Mouse (Mus musculus) gonadal fat pad, adult 2 months (tissue): Measurements from ENCODE around the gene Olfr820. TPM values are rescaled to one million over a fixed set of nuclear protein-coding genes. Genes with fewer than 3 reads are reported as not detected.
"Not testable (repeated sequence)": the region's sequence is repeated elsewhere in the genome, so short reads cannot be mapped to it uniquely, and the experiment has no call there.

ENCODE experiments used
- DNase-seq: peaks from one replicate; pipeline ENCODE4 v3.0.0-alpha.2; 2012; ENCODE audit warnings: low read depth
- polyA plus RNA-seq: library from polyadenylated mRNA; depleted of rRNA; stranded (reverse); fragments of >200 nt; gene quantifications from 2 replicates; pipeline ENCODE4 v1.2.3, GENCODE M21; 2012; rRNA removed

Olfr820 gene
- polyA plus RNA-seq: not detected in 2 replicates

- no peak for DNase-seq
These were observed at the start of gene Olfr820 for GRCm38 (mm10) chr10:130012321-130012720. Olfr820 (plus strand) TSS chr10:130012621.

GRCm38 (mm10) chr10:129966232-129966631, 46.2 kb upstream of the Olfr820 start:
- DNase-seq: not testable (repeated sequence)

- DNase-seq: not testable (repeated sequence)
These were observed 45.3 kb upstream of the Olfr820 start, which contains the start of gene Olfr819 for GRCm38 (mm10) chr10:129967166-129967565. Olfr819 (minus strand) TSS chr10:129967266.

- not testable (repeated sequence) for DNase-seq
These were observed 39.4 kb upstream of the Olfr820 start for GRCm38 (mm10) chr10:129972994-129973393.

- not testable (repeated sequence) for DNase-seq
These were observed 36.4 kb upstream of the Olfr820 start, which contains the start of gene Olfr247 for GRCm38 (mm10) chr10:129976040-129976439. Olfr247 (minus strand) TSS chr10:129976140.

- DNase-seq: not testable (repeated sequence)
These were observed 30.6 kb upstream of the Olfr820 start for GRCm38 (mm10) chr10:129981867-129982266.

- DNase-seq: not testable (repeated sequence)
These were observed 27.5 kb upstream of the Olfr820 start, which contains the start of gene Gm10310 for GRCm38 (mm10) chr10:129984962-129985361. Gm10310 (minus strand) TSS chr10:129985062.

GRCm38 (mm10) chr10:130004104-130004503, 8.3 kb upstream of the Olfr820 start:
- not testable (repeated sequence) for DNase-seq

- not testable (repeated sequence) for DNase-seq
These were observed 7.1 kb upstream of the Olfr820 start for GRCm38 (mm10) chr10:130005366-130005765.

- DNase-seq: no peak
These were observed 17.6 kb downstream of the Olfr820 start, which contains the start of gene Olfr821 for GRCm38 (mm10) chr10:130030048-130030447. Olfr821 (plus strand) TSS chr10:130030348.

GRCm38 (mm10) chr10:130037096-130037495, 24.7 kb downstream of the Olfr820 start:
- no peak for DNase-seq

Other genes with a start within 250 kb of the Olfr820 start
- not detected in 2 replicates for gene Olfr808, start 247.1 kb upstream of the Olfr820 start, polyA plus RNA-seq
- gene Olfr809, start 238.0 kb upstream of the Olfr820 start, polyA plus RNA-seq: not detected in 2 replicates
- gene Olfr810, start 217.7 kb upstream of the Olfr820 start, polyA plus RNA-seq: not detected in 2 replicates
- gene Olfr811, start 208.2 kb upstream of the Olfr820 start, polyA plus RNA-seq: not detected in 2 replicates
- not detected in 2 replicates for gene Olfr812, start 166.5 kb upstream of the Olfr820 start, polyA plus RNA-seq
- gene Olfr813, start 157.3 kb upstream of the Olfr820 start, polyA plus RNA-seq: not detected in 2 replicates
- gene Olfr814, start 132.8 kb upstream of the Olfr820 start, polyA plus RNA-seq: not detected in 2 replicates
- not detected in 2 replicates for gene Olfr815, start 106.8 kb upstream of the Olfr820 start, polyA plus RNA-seq
- not detected in 2 replicates for gene Olfr816, start 97.0 kb upstream of the Olfr820 start, polyA plus RNA-seq
- not detected in 2 replicates for gene Olfr818, start 63.5 kb upstream of the Olfr820 start, polyA plus RNA-seq
- gene Olfr819, start 45.4 kb upstream of the Olfr820 start, polyA plus RNA-seq: not detected in 2 replicates
- gene Olfr247, start 36.5 kb upstream of the Olfr820 start, polyA plus RNA-seq: not detected in 2 replicates
- not detected in 2 replicates for gene Gm10310, start 27.6 kb upstream of the Olfr820 start, polyA plus RNA-seq
- gene Olfr821, start 17.7 kb downstream of the Olfr820 start, polyA plus RNA-seq: not detected in 2 replicates
- gene Olfr822, start 58.6 kb downstream of the Olfr820 start, polyA plus RNA-seq: not detected in 2 replicates
- gene Olfr823, start 102.8 kb downstream of the Olfr820 start, polyA plus RNA-seq: not detected in 2 replicates
- gene Olfr824, start 117.4 kb downstream of the Olfr820 start, polyA plus RNA-seq: not detected in 2 replicates
- gene Olfr825, start 154.1 kb downstream of the Olfr820 start, polyA plus RNA-seq: not detected in 2 replicates
- not detected in 2 replicates for gene Olfr826, start 171.6 kb downstream of the Olfr820 start, polyA plus RNA-seq
- gene Olfr827, start 201.8 kb downstream of the Olfr820 start, polyA plus RNA-seq: not detected in 2 replicates